Mouse (Mus musculus) megakaryocyte progenitor cell, adult 5-6 weeks (primary cell): ENCODE data around the gene Fance. TPM values are rescaled to one million over a fixed set of nuclear protein-coding genes. Genes with fewer than 3 reads are reported as not detected.
A peak's percentile ranks its signal among the peaks of the same experiment; 100 is the strongest.

ENCODE experiments used
- ATAC-seq: replicated peaks from 2 replicates; pipeline ENCODE4 v1.8.0; 2016; ENCODE audit warnings: mild to moderate bottlenecking, moderate TSS enrichment, inconsistent platforms; ENCODE audit not compliant: poor library complexity
- total RNA-seq, 2 experiments: library from RNA; stranded (forward) in 1 of 2; stranded (reverse) in 1 of 2; fragments of 157-497, 149-512 nt in 1 of 2; fragments of 200-1000 nt in 1 of 2; gene quantifications; 2 replicates each; pipeline versions ENCODE4 v1.2.3 to v1.2.4; 2015 to 2017

The Fance gene
- total RNA-seq (2015): 28.7 and 34.8 TPM in 2 replicates
- 11.0 and 14.8 TPM in 2 replicates for total RNA-seq (2017)

DNA sequence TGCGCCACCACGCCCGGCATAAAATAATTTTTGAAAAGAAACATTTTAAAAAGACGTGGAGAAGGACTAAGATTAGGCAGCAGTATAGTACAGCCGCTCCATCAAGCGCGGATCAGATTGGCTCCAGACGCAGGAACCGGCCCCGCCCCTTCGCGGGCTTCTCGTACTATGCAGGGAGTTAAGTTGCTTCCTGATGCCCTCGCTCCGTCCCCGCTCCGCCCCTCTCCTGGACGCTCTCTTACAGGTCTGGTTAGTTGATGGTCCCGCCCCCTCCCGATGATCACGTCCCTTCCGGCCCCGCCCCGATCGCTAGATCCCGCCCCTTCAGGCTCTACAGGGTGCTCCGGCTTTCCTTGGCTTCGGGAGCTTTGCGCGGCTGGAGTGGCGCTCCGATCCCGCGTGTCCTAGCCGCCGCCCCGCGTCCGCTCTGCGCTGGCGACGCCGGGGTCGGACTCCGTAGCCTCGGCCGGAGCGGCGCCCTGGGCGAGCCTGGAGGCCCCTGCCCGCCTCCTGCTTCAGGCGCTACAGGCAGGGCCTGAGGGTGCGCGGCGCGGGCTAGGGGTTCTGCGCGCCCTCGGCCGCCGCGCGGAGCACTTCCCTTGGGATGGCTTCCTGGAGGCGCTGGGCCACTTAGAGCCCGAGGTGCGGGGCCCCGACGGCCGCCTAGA lies at the start of gene Fance:
Gene Fance, plus strand, starts transcription at position 308 of the 668 bp plus-strand sequence.
- ATAC-seq: peak; percentile 90

DNA sequence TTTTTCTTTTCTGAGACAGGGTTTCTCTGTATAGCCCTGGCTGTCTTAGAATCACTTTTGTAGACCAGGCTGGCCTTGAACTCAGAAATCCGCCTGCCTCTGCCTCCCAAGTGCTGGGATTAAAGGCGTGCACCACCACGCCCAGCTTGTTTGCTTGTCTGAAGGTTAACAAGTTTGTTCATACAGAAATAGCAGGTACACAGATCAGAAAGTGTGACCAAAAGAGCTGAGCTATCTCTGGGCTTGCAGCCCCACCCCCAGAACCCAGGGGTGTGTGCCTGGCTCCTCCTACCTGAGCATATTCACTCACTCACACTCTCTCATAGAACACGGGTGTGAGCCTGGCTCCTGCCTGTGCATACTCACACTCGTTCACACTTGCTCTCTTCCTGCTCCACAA lies 46.1 kb upstream of the Fance start:
- no peak for ATAC-seq

DNA sequence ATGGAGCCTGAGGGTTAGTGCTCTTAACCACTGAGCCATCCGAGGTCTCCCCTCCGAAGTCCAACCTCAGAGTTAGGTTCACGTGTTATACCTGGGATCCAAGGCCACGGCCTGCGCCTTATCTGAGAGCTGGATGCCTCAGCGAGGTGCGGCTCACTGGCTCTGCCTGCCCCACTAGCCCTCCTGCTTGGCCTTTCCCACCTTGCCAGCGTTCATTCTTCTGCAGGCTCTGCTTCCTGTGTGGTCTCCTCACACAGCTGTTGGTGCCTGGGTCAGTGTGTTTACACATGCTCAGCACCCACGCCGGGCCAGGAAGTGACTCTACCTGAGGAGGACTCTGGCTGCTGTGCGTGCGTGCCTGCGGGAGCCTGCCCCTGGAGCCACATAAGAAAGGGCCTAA lies 43.2 kb upstream of the Fance start:
- ATAC-seq: no peak

DNA sequence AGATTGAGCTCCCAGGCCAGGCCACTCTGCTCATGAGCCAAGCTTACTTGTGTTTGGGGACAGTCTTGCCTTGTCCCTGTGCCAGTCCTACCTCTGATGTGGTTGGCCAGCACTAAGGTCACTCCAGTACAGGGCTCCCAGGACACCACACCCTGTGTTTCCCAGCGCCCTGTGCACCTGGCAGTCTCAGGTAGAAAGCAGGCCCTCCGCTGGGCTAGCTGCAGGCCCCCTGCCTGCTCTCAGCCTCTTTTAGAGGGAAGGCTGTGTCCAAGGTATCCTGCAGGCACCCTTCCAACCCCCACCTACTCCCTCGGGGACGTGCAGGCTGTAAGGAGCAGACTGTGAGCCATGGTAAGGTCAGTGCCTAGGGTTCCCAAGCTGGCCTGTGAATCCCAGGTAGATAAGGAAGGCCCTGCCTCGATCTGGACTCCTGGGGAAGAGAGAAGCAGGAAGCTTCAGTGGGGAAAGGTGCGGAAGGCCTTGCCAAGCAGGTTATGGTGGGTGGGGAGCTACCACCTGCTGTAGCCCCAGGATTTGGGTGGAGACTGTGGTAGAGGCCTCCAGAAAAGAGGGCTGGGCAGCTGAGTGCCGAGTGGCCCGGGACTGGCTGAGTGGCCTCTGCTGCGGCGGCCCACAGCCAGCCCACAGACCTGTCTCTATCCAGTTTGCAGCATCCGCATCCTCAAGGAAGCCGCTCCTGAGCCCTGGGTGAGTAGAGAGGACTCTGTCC lies 41.6 kb upstream of the Fance start:
- no peak for ATAC-seq

DNA sequence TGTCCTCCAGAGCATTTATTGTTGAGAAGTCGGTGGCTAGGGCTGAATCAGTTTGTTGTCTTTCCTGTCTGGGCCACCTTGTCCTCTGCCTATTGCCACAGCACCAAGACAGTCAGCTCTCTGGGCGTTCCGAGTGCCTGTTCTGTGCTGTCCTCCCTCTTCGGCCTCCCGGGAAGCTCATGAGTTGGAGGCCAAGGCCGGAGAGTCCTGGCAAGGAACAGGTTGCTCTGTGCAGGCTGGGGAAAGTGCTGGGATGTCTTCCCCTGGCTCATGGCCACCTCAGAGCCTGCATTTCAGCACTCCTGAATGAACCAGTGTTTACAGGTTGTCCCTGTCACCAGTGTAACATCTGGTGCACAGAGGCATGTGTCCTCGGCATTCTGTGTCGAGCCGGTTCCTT lies 41.0 kb upstream of the Fance start:
- ATAC-seq: no peak

DNA sequence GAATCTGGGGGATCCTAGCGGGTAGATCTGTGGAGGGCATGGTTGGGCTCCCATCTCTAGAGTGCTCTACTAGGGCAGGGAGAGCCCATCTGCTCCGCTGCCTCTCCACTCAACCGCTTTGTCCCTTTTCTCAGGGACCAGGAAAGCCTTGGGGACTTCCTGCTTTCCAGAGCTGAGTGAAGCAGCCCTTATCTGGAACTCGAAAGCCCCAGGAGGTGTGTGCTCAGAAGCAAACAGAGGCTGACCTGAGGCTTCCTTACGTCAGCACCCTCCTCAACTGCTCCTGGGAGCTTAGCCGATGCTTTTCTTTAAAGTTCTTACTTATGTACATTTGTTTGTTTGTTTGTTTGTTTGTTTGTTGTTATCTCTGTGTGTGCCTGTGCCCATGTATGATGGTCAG lies 40.5 kb upstream of the Fance start:
- no peak for ATAC-seq

DNA sequence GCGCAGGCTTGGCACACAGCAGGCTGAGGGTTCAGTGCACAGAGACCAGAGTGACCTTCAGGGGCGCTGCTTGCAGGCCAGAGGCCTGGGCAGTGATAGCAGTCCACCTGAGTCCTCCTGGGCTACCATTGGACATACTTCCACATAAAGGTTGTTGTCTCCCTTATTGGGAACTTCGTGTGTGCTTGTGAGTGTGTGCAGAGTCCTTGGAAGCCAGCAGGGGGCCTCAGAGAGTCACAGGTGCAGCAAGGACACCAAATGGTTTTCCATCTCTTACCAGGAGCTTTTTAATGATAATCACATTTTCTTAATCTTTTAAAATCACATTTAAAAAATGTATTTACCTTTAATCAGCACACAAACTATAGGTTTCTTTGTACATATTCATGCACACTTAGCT lies 38.6 kb upstream of the Fance start:
- 0 out of 2 replicates have a peak, but pooled peaks have one; percentile 36 for ATAC-seq

DNA sequence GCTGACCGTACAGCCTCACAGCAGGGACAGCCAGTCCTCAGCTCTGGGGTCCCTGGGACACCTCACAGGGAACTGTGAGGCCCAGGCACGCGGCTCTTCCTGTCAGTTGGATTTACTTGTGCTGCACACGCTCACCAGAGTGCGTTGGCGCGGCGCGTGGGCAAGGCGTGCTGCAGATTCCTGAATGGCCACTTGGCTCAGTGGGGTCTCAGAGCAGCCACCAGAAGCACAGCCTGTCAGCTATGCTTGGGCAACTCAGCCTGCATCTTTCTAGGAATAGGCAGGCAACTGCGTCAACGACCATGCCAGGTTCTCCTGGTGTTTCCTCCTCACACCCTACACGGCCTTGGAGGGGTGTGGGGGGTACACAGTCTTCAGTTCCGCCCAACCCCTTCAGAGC lies 36.1 kb upstream of the Fance start:
- ATAC-seq: no peak

DNA sequence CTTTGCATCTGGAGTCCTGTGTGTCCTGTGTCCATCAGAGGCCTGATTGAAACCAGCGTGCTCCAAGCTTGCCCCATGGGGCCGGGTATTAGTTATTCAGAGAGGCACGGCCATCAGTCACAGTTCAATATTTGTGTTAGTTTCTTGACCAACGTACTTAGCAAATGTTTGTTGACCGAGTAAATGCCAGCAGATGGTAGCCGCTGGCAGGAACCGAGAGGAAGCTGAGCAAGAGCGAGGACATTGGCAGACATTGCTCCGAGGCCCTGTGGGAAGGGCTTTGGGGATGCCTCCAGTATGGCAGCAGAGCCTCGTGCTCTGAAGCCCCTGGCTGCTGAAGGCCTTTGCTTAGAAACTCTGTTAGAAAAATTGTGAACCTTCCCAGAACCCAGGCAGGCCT lies 35.6 kb upstream of the Fance start:
- no peak for ATAC-seq

DNA sequence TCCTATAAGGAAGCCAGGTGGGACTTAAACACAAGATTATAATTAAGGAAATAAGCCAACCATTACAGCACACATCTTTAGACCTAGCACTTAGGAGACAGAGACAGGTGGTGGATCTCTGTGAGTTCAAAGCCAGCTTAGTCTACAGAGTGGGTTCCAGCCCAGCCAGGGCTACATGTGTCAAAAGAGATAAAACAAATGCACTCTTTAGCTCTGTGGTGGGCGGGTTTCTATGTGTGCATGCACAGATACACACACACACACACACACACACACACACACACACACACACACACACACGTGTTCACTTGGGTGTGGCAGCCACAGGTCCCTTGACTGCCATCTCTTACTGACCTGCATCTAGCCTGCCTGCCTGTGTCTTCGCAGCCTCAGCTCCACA lies 35.2 kb upstream of the Fance start:
- peak; percentile 51 for ATAC-seq

DNA sequence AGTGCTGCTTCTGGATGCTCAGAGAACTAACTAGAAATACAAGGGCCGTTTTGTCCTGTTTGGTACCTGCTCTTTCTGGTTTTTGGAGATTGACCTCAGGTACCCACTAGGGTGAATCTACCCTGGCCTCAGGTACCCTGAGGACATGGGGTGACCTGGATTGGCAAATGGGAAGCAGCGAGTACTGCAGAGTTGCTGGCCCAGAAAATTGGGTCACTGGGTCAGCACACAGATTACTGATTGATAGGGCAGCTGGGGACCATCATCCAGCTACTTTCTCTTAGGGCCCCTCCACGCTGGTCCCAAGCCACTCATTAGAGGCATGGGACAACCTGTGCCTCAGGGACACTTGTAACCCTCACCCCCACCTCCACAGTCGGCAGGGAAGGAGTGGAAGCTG lies 34.1 kb upstream of the Fance start:
- ATAC-seq: no peak

DNA sequence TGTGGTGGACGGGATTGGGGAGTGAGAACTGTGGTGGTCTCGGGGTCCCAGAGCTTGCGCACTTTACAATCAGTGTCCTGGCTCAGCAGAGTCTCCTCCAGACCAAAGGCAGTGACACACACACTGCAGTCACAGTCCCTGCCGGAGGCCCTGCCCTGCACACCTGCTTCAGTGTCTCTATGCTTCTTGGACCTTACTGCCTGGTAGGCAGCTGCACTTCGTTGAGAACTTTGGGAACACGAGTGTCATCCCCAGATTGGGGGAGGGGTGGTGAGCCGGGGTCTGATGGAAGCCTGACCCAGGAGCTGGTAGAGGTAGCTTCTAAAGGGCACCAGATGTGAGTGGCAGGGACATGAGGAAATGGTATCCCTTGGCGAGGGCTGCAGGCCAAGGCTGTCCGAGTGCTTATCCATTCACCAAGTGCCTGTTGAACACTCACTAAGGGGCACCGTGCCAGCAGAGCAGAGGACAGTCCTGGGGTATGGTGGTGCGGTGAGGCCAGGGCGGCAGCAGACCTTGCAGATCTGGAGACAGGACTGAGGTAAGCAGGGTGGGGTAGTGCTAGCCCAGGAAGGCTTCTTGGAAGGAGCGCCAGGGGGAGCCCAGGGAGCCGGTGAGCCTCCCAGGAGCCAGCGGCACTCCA lies 33.4 kb upstream of the Fance start:
- no peak for ATAC-seq

DNA sequence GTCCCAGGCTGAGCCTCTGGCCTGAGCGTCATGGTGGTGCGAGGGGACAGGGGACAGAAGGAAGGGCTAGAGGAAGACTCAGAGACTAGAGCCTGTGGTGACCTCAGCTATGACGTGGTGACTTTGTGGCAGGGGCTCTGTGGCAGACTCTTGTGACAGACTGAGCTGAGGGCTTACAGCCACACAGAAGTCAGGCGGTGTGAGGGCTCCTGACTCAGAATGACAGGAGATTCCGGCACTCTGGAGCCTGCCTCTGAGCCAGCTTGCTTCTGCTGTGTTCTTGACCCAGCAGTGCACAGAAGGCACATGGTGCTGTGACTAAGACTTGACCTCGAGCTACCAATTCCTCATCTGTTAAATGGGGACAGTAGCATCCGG lies 32.9 kb upstream of the Fance start:
- ATAC-seq: no peak

DNA sequence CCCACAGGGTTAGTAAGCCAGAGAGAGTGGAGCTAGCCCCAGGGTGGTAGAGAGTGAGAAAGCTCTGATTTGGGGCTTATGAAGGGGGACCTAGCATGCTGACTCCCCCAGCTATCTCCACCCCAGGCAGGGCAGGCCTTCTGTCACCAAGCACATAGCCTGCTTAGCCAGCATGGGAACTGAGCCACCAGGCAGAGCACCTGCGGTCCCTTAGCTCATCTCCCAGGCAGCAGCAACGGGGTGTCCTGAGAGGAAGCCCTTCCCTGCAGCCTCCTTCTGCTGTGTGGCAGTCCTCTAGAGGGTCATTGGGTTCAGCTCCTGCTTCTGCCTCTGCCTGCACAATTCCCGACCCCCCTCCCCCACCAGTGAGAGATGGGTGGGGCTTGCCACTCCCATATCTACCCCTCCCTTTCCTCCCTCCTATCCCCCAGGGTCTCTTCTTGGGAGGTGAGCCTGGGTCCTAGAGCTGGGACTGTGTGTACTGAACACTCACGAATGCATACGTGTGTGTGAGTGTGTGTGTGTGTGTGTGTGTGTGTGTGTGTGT lies 32.4 kb upstream of the Fance start:
- ATAC-seq: no peak

DNA sequence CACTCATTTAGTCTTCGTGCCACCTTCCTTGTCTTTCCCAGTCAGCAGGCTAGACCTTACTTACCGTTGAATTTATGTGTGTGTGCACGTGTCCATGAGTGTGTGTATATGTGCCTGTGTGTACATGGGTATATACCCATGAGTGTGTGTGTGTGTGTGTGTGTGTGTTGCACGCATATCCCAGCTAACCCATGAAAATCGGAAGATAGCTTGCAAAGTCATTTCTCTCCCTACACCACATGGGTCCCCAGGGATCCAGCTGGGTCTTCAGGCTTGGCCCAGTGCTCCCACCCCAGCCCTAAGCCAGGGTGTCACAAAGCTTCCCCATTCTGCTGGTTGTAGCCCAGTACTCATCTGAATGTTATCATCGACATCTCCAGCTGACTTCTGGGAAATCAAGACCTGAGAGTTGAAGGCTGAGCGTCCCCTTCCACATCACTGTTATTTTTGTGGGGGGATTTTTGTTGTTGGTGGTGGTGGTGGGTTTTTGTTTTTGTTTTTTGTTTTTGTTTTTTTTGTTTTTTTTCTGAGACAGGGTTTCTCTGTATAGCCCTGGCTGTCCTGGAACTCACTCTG lies 31.4 kb upstream of the Fance start:
- ATAC-seq: no peak

DNA sequence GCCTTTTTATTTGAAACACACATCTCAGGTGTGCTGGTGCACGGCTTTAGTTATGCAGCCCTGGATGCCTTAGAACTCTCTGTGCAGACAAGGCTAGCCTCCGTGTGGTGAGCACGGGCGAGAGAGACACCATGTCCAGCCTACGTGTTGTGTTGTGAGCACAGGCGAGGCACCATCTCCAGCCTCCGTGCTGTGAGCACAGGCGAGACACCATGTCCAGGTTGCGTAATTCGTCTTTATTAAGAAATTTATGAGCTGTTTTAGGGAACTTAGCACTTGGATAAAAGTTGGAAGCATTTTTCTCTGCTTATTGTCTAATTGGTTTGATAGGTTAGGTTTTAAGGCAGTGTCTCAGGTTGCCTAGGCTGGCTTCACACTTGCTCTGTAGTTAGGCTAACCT lies 30.1 kb upstream of the Fance start:
- no peak for ATAC-seq

DNA sequence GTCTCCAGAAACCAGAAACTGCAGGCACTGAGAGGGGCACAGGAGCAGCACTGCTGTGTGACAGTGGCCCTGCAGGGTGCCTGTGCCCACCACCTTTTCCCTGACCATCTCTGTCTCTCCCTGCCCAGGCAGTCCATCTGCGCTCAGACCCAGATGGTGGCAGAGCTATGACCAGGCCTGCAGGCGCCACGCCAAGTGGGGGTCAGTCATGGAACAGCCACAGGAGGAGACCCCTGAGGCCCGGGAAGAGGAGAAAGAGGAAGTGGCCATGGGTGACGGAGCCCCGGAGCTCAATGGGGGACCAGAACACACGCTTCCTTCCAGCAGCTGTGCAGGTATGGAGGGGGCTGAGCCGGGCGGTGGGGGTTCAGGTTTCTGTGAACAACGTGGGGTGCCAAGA lies 27.2 kb upstream of the Fance start:
- no peak for ATAC-seq

DNA sequence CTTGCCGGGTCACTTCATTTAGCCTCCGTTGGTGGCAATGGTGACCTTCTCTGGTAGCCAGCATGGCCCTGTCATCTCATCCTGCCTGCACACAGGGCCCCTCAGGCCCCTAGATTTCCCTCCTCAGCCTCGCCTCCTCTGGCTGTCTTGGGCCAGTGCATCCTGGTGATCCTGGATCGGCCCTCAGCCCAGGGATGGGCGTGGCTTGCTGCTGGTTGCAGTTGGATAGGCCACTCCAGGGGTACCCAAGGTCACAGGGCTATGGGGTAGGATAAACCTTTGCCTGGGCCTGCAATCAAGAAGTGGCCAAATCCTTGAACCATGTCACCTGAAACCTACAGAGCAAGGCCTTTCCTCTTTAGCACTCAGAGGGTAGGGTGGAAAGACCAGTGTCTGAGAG lies 26.4 kb upstream of the Fance start:
- ATAC-seq: 0 out of 2 replicates have a peak, but pooled peaks have one; percentile 17

DNA sequence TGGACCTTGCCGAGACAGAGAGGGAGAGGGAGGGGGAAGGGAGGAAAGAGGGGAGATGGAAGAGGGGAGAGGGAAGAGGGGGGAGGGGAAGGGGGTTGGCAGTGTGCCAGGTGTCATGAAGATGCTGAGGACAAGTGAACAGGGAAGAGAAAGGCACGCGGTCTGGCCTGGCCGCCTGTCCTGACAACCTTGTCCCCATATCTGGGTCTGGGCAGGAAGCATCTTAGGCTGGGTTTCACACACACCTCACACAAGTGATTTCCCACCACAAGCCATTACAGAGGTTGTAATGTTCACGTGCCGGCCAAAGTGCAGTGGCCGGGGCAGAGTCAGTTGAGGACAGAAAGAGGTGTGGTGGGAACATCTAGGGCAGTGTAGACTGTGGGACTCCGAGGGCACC lies 25.7 kb upstream of the Fance start:
- peak; percentile 2; the same call in 1 of the 2 replicates for ATAC-seq

DNA sequence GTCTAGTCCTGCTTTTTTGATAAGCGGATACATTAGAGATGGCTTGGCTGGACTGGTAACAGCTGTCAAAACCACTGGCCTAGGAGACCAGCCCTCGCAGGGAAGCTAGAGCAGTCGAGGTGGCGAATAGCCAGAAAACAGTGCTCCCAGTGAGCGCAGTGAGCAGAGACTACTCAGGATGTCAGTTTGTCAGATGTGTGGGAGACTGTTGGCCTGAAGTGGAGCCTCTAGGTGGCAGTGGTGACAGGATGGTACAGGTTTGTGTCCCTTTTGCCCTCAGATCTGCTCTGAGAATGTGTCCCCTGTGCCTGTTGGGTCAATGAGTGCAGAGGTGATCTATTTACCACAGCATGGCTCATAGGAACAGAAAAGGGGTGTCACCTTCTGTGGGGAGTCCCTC lies 25.3 kb upstream of the Fance start:
- ATAC-seq: peak; percentile 75

DNA sequence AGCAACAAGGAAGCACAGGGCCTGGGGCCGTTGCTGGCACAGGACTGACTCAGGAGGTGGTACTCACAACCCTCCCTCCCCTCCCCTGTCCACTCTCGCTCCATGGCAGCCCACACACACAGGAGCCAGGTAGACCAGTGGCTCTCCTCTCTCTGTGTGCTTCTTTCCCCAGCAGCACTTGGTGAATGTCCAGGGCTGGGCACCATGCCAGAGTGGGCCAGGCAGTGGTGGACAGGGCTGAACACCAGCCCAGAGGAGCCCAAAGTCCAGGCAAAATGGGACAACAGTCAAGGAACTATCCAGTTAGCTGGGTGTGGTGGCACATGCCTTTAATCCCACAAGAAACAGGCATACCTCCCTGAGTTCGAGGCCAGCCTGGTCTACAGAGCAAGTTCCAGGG lies 23.1 kb upstream of the Fance start:
- no peak for ATAC-seq
